Mouse (Mus musculus) G1E (cell line): ENCODE measurements at regions not wholly inside any gene's neighbourhood (a gene's known extent, or its start where the extent isn't known, plus 50 kb on each side); places are given as distances from the start of the nearest gene placed in this dataset.

Source experiments
- CTCF ChIP-seq: IDR thresholded peaks from 2 replicates; pipeline ENCODE4 v1.5.1; 2012; ENCODE audit warnings: low read depth, low read length, inconsistent platforms, mixed read lengths
- GATA1 ChIP-seq: IDR thresholded peaks from 2 replicates; pipeline ENCODE4 v1.6.1; 2012; ENCODE audit warnings: borderline replicate concordance, low read length, inconsistent platforms, mixed read lengths

GRCm38 (mm10) chr10:122566601-122567000 is 112.0 kb upstream of the Ppm1h start:
- TF ChIP-seq CTCF (no peak), GATA1 (no peak)
